Mouse (Mus musculus) B cell, adult (primary cell): Measurements from ENCODE around the gene Ang. TPM values are rescaled to one million over a fixed set of nuclear protein-coding genes. Genes with fewer than 3 reads are reported as not detected.

Experiments used
- total RNA-seq: library from RNA; stranded (reverse); gene quantifications from 4 replicates; pipeline ENCODE4 v1.2.4, GENCODE M21; 2023; ENCODE audit not compliant: inconsistent age

Gene Ang
- total RNA-seq = not detected in 4 replicates

GRCm38 (mm10) chr14:51090921-51091900, at the start of gene Ang, which contains the start of gene Rnase4:
Gene Ang (plus strand): TSS chr14:51091150.
Gene Rnase4 (plus strand): TSS chr14:51091077.

GRCm38 (mm10) chr14:51041769-51042168, 49.2 kb upstream of the Ang start, which contains the start of gene Rnase9:
Gene Rnase9 (minus strand): TSS chr14:51041869.

GRCm38 (mm10) chr14:51050063-51050462, 40.9 kb upstream of the Ang start, which contains the start of gene Rnase11:
Gene Rnase11 (minus strand): TSS chr14:51050163.

GRCm38 (mm10) chr14:51057401-51057831, 33.5 kb upstream of the Ang start, which contains the start of gene Rnase12:
Gene Rnase12 (minus strand): TSS chr14:51057661.

GRCm38 (mm10) chr14:51074335-51074734, 16.6 kb upstream of the Ang start, which contains the start of gene Olfr750:
Gene Olfr750 (minus strand): TSS chr14:51074435.

GRCm38 (mm10) chr14:51113916-51114560, 23.1 kb downstream of the Ang start, which contains the start of gene Eddm3b:
Gene Eddm3b (plus strand): TSS chr14:51114426.

GRCm38 (mm10) chr14:51146685-51147084, 55.7 kb downstream of the Ang start, which contains the start of gene Rnase1:
Gene Rnase1 (minus strand): TSS chr14:51146785.

Other genes starting within 250 kb of the Ang start
- gene Tep1, start 220.6 kb upstream of the Ang start, total RNA-seq = 50.0 to 57.6 TPM (median 57.1 TPM) in 4 replicates
- gene Klhl33, start 193.6 kb upstream of the Ang start, total RNA-seq = not detected in 4 replicates
- 52.9 to 58.7 TPM (median 56.4 TPM) in 4 replicates for gene Osgep, start 166.3 kb upstream of the Ang start, total RNA-seq
- 45.2 to 63.2 TPM (median 45.7 TPM) in 4 replicates for gene Apex1, start 166.2 kb upstream of the Ang start, total RNA-seq
- 224 to 227 TPM (median 225 TPM) in 4 replicates for gene Pip4p1, start 160.3 kb upstream of the Ang start, total RNA-seq
- 32.7 to 38.2 TPM (median 37.1 TPM) in 4 replicates for gene Pnp, start 160.1 kb upstream of the Ang start, total RNA-seq
- 21.2 to 39.4 TPM (median 23.8 TPM) in 4 replicates for gene Gm49342, start 146.6 kb upstream of the Ang start, total RNA-seq
- 1.2 to 3.4 TPM (median 2.5 TPM) in 4 replicates for gene Pnp2, start 135.2 kb upstream of the Ang start, total RNA-seq
- not detected in 4 replicates for gene Rnase10, start 83.4 kb upstream of the Ang start, total RNA-seq
- not detected in 4 replicates for gene Rnase9, start 49.3 kb upstream of the Ang start, total RNA-seq
- not detected in 4 replicates for gene Rnase11, start 41.0 kb upstream of the Ang start, total RNA-seq
- 1.1 to 2.9 TPM (median 1.6 TPM) in 3 of 4 replicates, not detected in the other for gene Rnase12, start 33.5 kb upstream of the Ang start, total RNA-seq
- not detected in 4 replicates for gene Olfr750, start 16.7 kb upstream of the Ang start, total RNA-seq
- 0.32 to 1.5 TPM (median 0.81 TPM) in 4 replicates for gene Rnase4, start 73 bp upstream of the Ang start, total RNA-seq
- gene Eddm3b, start 23.3 kb downstream of the Ang start, total RNA-seq = not detected in 4 replicates
- 106 to 123 TPM (median 116 TPM) in 4 replicates for gene Rnase6, start 32.8 kb downstream of the Ang start, total RNA-seq
- 0.72 TPM in 1 of 4 replicates, not detected in the others for gene Rnase1, start 55.6 kb downstream of the Ang start, total RNA-seq
- not detected in 4 replicates for gene Rnase2b, start 71.1 kb downstream of the Ang start, total RNA-seq
- not detected in 4 replicates for gene Ang2, start 108.0 kb downstream of the Ang start, total RNA-seq
- gene Ear14, start 112.2 kb downstream of the Ang start, total RNA-seq = not detected in 4 replicates
- not detected in 4 replicates for gene Rnase2a, start 165.0 kb downstream of the Ang start, total RNA-seq